Mouse (Mus musculus): ENCODE measurements around the gene Trmt6. TPM values are rescaled to one million over a fixed set of nuclear protein-coding genes. Genes with fewer than 3 reads are reported as not detected.

Gene Trmt6
- polyA plus RNA-seq, 1 experiment from 2014 or later = 21.8 TPM

GRCm38 (mm10) chr2:132770822-132771221 is 45.0 kb downstream of the Trmt6 start:
- Histone ChIP-seq H3K27me3 (ENCODE audit: control insufficient read depth, insufficient read depth, low read depth, low read length) (no peaks in the 10 kb centered on the region), H3K36me3 (ENCODE audit: control insufficient read depth, insufficient read depth, low read length) (no peaks in the 10 kb centered on the region), H3K4me3 (ENCODE audit: low read length) (no peak overlapping the region), H3K4me1 (replicated peaks; ENCODE audit: control insufficient read depth, insufficient read depth, low read length) (no peaks in the 10 kb centered on the region), H3K9me3 (ENCODE audit: control insufficient read depth, low read length) (no peaks in the 10 kb centered on the region), H3K4me2 (ENCODE audit: low read depth, low read length) (no peak overlapping the region), H3K27ac (ENCODE audit: low read length) (no peak overlapping the region), H3K9ac (ENCODE audit: low read length) (no peak overlapping the region)
- 21% methylated on average over 1 of the region's 1 CpGs for WGBS
- ATAC-seq (ENCODE audit: low read depth) = no peak

GRCm38 (mm10) chr2:132757911-132758310 is 57.9 kb downstream of the Trmt6 start:
- H3K27ac ChIP-seq (ENCODE audit: low read length) = no peak overlapping the region
- no peak overlapping the region for H3K4me2 ChIP-seq (ENCODE audit: low read depth, low read length)
- ATAC-seq (ENCODE audit: low read depth) = no peak
- H3K36me3 ChIP-seq (ENCODE audit: control insufficient read depth, insufficient read depth, low read length) = no peaks in the 10 kb centered on the region
- 75% methylated on average over 5 of the region's 5 CpGs for WGBS
- no peak overlapping the region for H3K4me3 ChIP-seq (ENCODE audit: low read length)
- H3K4me1 ChIP-seq (replicated peaks; ENCODE audit: control insufficient read depth, insufficient read depth, low read length) = no peaks in the 10 kb centered on the region
- no peaks in the 10 kb centered on the region for H3K27me3 ChIP-seq (ENCODE audit: control insufficient read depth, insufficient read depth, low read depth, low read length)
- H3K9me3 ChIP-seq (ENCODE audit: control insufficient read depth, low read length) = no peaks in the 10 kb centered on the region
- no peak overlapping the region for H3K9ac ChIP-seq (ENCODE audit: low read length)

Other genes with a start within 250 kb of the Trmt6 start
- gene Gpcpd1, start 228.3 kb downstream of the Trmt6 start, polyA plus RNA-seq (2015; fragmentation: Nextera tagmentation; extraction: Ambion mirVana) = 28.7 and 31.3 TPM in 2 replicates
- 13.4 and 15.5 TPM in 2 replicates for gene Shld1, start 129.1 kb downstream of the Trmt6 start, polyA plus RNA-seq (2015; fragmentation: Nextera tagmentation; extraction: Ambion mirVana)
- 0.87 and 1.1 TPM in 2 replicates for gene Chgb, start 34.8 kb downstream of the Trmt6 start, polyA plus RNA-seq (2015; fragmentation: Nextera tagmentation; extraction: Ambion mirVana)
- gene Mcm8, start 86 bp upstream of the Trmt6 start, polyA plus RNA-seq (2015; fragmentation: Nextera tagmentation; extraction: Ambion mirVana) = 13.8 TPM in 2 replicates
- gene Crls1, start 30.6 kb upstream of the Trmt6 start, polyA plus RNA-seq (2015; fragmentation: Nextera tagmentation; extraction: Ambion mirVana) = 7.7 and 8.4 TPM in 2 replicates
- 6.3 and 7.3 TPM in 2 replicates for gene Lrrn4, start 64.8 kb upstream of the Trmt6 start, polyA plus RNA-seq (2015; fragmentation: Nextera tagmentation; extraction: Ambion mirVana)
- gene Fermt1, start 129.9 kb upstream of the Trmt6 start, polyA plus RNA-seq (2015; fragmentation: Nextera tagmentation; extraction: Ambion mirVana) = 3.7 and 4.4 TPM in 2 replicates